Mouse (Mus musculus): Measurements from ENCODE around the gene Rnf187. TPM values are rescaled to one million over a fixed set of nuclear protein-coding genes. Genes with fewer than 3 reads are reported as not detected.

Gene Rnf187
- polyA plus RNA-seq, 1 experiment from 2014 or later: 241 TPM

- Histone ChIP-seq H3K36me3 (no peaks in the 10 kb centered on the region), H3K4me3 (no peak overlapping the region), H3K27me3 (peaks cover 34% of the 10 kb centered on the region), H3K4me1 (peaks cover 10% of the 10 kb centered on the region), H3K4me2 (no peak overlapping the region), H3K9me3 (peaks cover 2% of the 10 kb centered on the region; the same call in 1 of the 2 replicates), H3K27ac (no peak overlapping the region), H3K9ac (no peak overlapping the region)
- whole genome bisulfite sequencing: 79% methylated on average over 7 of the region's 7 CpGs
- no peak for ATAC-seq (ENCODE audit: borderline replicate concordance, extremely low read depth, low FRiP score, low TSS enrichment)
Measured at GRCm38 (mm10) chr11:58964216-58964615, 25.5 kb upstream of the Rnf187 start.

GRCm38 (mm10) chr11:58963543-58963942 is 24.8 kb upstream of the Rnf187 start:
- no peak overlapping the region for H3K4me3 ChIP-seq
- ATAC-seq (ENCODE audit: borderline replicate concordance, extremely low read depth, low FRiP score, low TSS enrichment): no peak
- H3K9me3 ChIP-seq: peaks cover 2% of the 10 kb centered on the region; the same call in 1 of the 2 replicates
- H3K9ac ChIP-seq: no peak overlapping the region
- no peak overlapping the region for H3K4me2 ChIP-seq
- H3K4me1 ChIP-seq: peaks cover 8% of the 10 kb centered on the region
- WGBS: 34% methylated on average over 17 of the region's 17 CpGs
- H3K27ac ChIP-seq: no peak overlapping the region
- H3K27me3 ChIP-seq: peaks cover 34% of the 10 kb centered on the region
- no peaks in the 10 kb centered on the region for H3K36me3 ChIP-seq

- H3K4me1 ChIP-seq: peaks cover 20% of the 10 kb centered on the region
- H3K9ac ChIP-seq: no peak overlapping the region
- no peak overlapping the region for H3K27ac ChIP-seq
- H3K27me3 ChIP-seq: peaks cover 34% of the 10 kb centered on the region
- peaks cover 5% of the 10 kb centered on the region; the same call in 1 of the 2 replicates for H3K36me3 ChIP-seq
- 55% methylated on average over 50 of the region's 50 CpGs for WGBS
- no peak overlapping the region for H3K4me2 ChIP-seq
- no peak for ATAC-seq (ENCODE audit: borderline replicate concordance, extremely low read depth, low FRiP score, low TSS enrichment)
- H3K9me3 ChIP-seq: peaks cover 2% of the 10 kb centered on the region; the same call in 1 of the 2 replicates
- no peak overlapping the region for H3K4me3 ChIP-seq
Measured at GRCm38 (mm10) chr11:58961364-58962177, 22.9 kb upstream of the Rnf187 start.

DNA sequence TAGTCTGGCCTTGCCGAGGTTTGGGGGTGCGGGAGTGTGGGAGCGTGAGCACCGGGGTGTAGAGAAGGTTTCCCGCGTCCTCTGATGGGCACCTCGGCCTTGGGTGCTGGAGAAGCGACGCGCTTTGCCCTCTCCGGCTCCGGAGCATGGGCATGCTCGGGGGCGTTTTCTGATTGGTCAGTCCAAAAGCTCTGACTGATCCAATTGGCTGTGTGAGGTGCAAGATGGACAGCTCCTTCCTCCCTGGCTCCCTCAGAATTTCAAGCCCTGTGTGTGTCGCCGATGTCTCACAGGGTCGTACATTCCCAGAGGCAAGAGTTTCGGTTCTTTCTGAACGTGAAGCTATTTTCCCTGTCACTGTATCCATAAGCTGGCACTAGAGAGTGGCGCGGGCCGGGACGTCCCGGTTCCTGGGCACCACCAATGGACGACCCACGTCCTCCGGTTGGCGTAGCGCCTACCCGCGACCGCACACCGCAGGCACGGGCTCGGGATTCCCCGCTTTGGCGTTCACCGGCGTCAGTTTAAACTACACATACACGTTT is 21.3 kb upstream of the Rnf187 start:
- H3K9ac ChIP-seq: no peak overlapping the region; the same call in 1 of the 2 replicates
- WGBS: 3% methylated on average over 40 of the region's 40 CpGs
- peaks cover 34% of the 10 kb centered on the region for H3K27me3 ChIP-seq
- peaks cover 24% of the 10 kb centered on the region for H3K4me1 ChIP-seq
- H3K4me3 ChIP-seq: peak overlapping the region; percentile 51
- peaks cover 5% of the 10 kb centered on the region; the same call in 1 of the 2 replicates for H3K36me3 ChIP-seq
- H3K9me3 ChIP-seq: peaks cover 2% of the 10 kb centered on the region; the same call in 1 of the 2 replicates
- peak overlapping the region; percentile 88 for H3K4me2 ChIP-seq
- H3K27ac ChIP-seq: no peak overlapping the region
- peak; percentile 80; the same call in 1 of the 2 replicates for ATAC-seq (ENCODE audit: borderline replicate concordance, extremely low read depth, low FRiP score, low TSS enrichment)

DNA sequence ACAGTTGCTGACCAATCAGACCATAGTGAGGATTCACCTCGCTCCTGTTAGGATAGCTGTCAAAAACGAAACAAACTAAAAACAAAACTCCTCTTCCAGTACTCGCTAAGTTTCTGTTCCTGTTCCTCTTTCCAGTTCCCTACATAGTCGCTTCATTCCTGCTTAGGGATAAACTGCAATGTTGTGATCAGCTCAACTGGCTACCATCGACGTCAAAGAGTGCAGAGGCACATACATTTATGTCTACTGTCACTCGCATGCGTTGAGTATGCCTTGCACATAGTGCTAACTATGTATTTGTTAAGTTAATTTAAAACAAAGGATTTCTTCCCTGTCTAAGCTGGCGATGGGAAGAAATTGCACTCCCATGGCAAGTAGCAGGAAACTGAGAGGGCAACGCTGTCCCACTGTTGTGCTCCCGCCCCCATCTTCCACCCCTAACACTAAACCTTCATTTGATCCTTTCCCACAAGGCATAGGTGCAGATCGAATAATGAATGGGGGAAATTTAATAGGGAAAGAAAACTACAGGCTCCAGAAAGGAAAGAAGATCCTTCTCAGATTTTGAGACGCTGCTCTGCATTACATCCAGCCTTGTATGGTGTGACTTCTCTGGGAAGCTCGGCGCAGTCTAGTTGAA is 20.6 kb upstream of the Rnf187 start:
- Histone ChIP-seq H3K4me1 (peaks cover 24% of the 10 kb centered on the region), H3K9me3 (peaks cover 2% of the 10 kb centered on the region; the same call in 1 of the 2 replicates), H3K36me3 (peaks cover 5% of the 10 kb centered on the region; the same call in 1 of the 2 replicates), H3K4me2 (peak overlapping the region; percentile 88), H3K27me3 (peaks cover 33% of the 10 kb centered on the region), H3K4me3 (peak overlapping the region; percentile 51), H3K9ac (no peak overlapping the region; the same call in 1 of the 2 replicates), H3K27ac (no peak overlapping the region)
- no peak for ATAC-seq (ENCODE audit: borderline replicate concordance, extremely low read depth, low FRiP score, low TSS enrichment)
- 33% methylated on average over 15 of the region's 15 CpGs for WGBS

GRCm38 (mm10) chr11:58958536-58958935 is 19.8 kb upstream of the Rnf187 start:
- Histone ChIP-seq H3K4me1 (peaks cover 29% of the 10 kb centered on the region), H3K27me3 (peaks cover 25% of the 10 kb centered on the region), H3K36me3 (peaks cover 5% of the 10 kb centered on the region; the same call in 1 of the 2 replicates), H3K9ac (no peak overlapping the region), H3K4me3 (no peak overlapping the region), H3K27ac (no peak overlapping the region), H3K9me3 (peaks cover 2% of the 10 kb centered on the region; the same call in 1 of the 2 replicates), H3K4me2 (no peak overlapping the region)
- ATAC-seq (ENCODE audit: borderline replicate concordance, extremely low read depth, low FRiP score, low TSS enrichment): no peak
- WGBS: 81% methylated on average over 6 of the region's 6 CpGs

DNA sequence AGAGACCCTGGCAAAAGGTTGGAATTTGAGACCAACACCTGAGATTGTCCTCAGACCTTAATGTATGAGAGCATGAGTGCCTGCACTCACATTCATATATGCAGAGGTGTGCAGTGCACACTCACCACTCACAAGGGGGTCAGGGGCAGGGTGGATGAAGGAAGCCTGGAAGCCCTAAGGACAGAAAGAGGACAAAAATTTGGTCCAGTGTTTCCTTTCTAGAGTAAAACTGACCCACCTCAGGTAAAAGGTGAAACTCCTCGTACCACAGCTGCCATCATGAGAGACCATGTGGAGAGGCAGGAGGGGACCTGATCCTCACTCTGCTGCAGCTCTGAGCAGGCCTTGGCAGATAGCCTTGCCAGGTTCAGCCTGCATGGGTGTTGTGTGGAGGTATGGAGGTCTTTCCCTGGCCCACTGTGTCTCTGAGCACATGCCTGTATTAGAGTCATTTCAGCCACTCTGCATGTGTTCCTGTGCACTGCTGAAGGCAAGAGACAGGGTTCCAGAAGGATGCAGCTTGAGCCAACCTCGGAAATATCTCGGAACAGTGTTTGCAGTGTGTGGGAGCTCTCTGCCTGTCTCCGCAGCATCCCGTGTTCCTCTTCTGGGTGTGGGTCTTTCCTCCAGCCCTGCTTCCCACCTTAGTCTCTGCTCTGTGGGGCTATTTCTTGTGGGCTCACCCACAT is 18.7 kb upstream of the Rnf187 start:
- 83% methylated on average over 5 of the region's 5 CpGs for WGBS
- Histone ChIP-seq H3K9ac (0 out of 2 replicates have a peak overlapping the region, but pooled peaks have one; percentile 79), H3K27ac (no peak overlapping the region), H3K4me3 (peak overlapping the region; percentile 61; the same call in 1 of the 2 replicates), H3K36me3 (peaks cover 5% of the 10 kb centered on the region; the same call in 1 of the 2 replicates), H3K4me1 (peaks cover 31% of the 10 kb centered on the region), H3K27me3 (peaks cover 20% of the 10 kb centered on the region), H3K9me3 (peaks cover 2% of the 10 kb centered on the region; the same call in 1 of the 2 replicates), H3K4me2 (peak overlapping the region; percentile 87)
- ATAC-seq (ENCODE audit: borderline replicate concordance, extremely low read depth, low FRiP score, low TSS enrichment): no peak

DNA sequence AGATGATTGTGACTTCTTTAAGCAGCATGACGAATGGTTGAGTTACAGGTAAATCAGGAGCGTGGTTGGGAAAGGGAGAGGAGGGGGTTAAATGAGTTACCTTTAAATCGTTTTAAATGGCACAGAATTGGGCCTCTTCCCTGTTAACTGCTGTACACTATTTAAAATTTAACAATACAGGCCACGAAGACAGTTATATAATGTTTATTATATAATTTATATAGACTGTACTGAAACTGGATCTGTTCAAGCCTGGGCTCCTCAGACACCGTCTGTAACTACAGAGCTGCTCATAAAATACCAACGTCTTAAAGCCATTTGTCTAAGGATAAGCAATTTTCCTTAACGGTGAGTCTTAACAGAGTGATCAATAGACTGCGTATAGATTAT is 17.1 kb upstream of the Rnf187 start:
- WGBS: 19% methylated on average over 8 of the region's 8 CpGs
- Histone ChIP-seq H3K27ac (peak overlapping the region; percentile 100; the same call in 1 of the 2 replicates), H3K4me2 (peak overlapping the region; percentile 87), H3K27me3 (peaks cover 15% of the 10 kb centered on the region), H3K36me3 (peaks cover 5% of the 10 kb centered on the region; the same call in 1 of the 2 replicates), H3K4me3 (peak overlapping the region; percentile 61), H3K9me3 (no peaks in the 10 kb centered on the region), H3K4me1 (peaks cover 31% of the 10 kb centered on the region), H3K9ac (peak overlapping the region; percentile 79)
- no peak for ATAC-seq (ENCODE audit: borderline replicate concordance, extremely low read depth, low FRiP score, low TSS enrichment)

DNA sequence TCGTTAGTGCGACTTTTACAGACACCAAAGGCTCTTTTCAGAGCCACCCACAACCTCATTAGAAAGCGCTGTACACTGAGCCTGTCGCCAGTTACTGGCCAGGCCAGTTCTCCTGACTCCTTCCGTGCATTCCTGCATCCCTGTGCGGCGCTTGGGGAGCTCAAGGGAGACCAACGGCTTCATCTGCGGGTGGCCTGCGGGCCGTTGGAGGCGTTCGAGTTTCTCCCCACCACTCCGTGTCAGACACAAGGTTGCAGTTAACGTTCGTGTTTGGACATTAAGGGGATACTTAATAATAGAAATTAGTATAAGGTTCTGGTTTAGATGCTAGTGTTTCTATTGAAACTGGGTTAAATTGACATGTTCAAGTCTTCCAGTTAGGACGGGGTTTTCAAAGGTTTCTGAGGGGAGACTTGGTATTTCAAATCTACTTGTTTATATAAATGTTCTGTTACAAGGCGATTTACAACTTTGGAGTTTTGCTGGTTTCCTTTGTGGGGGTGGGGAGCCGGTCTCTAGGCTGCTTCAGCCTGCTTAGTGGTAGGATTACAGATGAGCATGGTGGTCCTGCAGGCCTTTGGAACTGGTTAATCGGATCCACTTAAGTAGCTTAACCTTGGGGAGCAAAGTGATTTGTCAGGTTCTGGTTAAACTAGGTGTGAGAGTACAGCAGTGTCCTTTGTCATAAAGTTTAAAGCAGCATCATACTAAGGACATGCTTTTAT is 16.6 kb upstream of the Rnf187 start:
- Histone ChIP-seq H3K27ac (peak overlapping the region; percentile 100), H3K4me1 (peaks cover 31% of the 10 kb centered on the region), H3K4me2 (peak overlapping the region; percentile 87), H3K27me3 (peaks cover 20% of the 10 kb centered on the region), H3K9ac (peak overlapping the region; percentile 79), H3K36me3 (peaks cover 5% of the 10 kb centered on the region; the same call in 1 of the 2 replicates), H3K9me3 (no peaks in the 10 kb centered on the region), H3K4me3 (peak overlapping the region; percentile 61)
- under 1% methylated on average over 20 of the region's 20 CpGs for WGBS
- ATAC-seq (ENCODE audit: borderline replicate concordance, extremely low read depth, low FRiP score, low TSS enrichment): no peak; the same call in 1 of the 2 replicates

DNA sequence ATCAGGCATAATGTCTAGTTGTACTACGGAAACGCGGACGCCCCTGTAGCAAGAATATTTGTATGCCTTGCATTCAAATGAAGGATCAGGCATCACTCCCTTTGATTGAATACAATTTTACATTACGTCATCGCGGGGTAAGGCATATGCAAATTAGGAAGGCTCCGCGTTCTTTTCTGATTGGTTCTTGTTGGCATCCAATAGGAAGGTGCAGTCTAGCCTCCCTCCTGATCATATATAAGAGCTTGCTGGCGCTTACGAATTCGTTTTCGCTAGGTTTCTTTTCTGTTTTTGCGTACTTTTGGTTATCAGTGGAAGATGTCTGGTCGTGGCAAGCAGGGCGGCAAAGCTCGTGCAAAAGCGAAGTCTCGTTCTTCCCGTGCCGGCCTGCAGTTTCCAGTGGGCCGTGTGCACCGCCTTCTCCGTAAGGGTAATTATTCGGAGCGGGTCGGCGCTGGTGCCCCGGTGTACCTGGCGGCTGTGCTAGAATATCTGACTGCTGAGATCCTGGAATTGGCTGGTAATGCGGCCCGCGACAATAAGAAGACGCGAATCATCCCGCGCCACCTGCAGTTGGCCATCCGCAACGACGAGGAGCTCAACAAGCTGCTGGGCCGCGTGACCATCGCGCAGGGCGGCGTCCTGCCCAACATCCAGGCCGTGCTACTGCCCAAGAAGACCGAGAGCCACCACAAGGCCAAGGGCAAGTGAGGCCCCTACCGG is 15.9 kb upstream of the Rnf187 start, which contains the start of the genes Hist3h2a and Trim17:
TSS of gene Hist3h2a (plus strand) at position 266 of the 723 bp plus-strand sequence.
TSS of gene Trim17 (plus strand) at position 266 of the 723 bp plus-strand sequence.
- H3K9me3 ChIP-seq: no peaks in the 10 kb centered on the region
- under 1% methylated on average over 49 of the region's 49 CpGs for WGBS
- peak within 1 kb of the TSS; percentile 87 for H3K4me2 ChIP-seq
- peaks cover 25% of the 10 kb centered on the region for H3K27me3 ChIP-seq
- H3K36me3 ChIP-seq: peaks cover 5% of the 10 kb centered on the region; the same call in 1 of the 2 replicates
- ATAC-seq (ENCODE audit: borderline replicate concordance, extremely low read depth, low FRiP score, low TSS enrichment): peak; percentile 94
- peak within 1 kb of the TSS; percentile 79 for H3K9ac ChIP-seq
- H3K4me1 ChIP-seq: peaks cover 29% of the 10 kb centered on the region
- peak within 1 kb of the TSS; percentile 100 for H3K27ac ChIP-seq
- peak within 1 kb of the TSS; percentile 61 for H3K4me3 ChIP-seq

Measured in lung, embryonic 15.5 days (tissue).